ENCODE assay signal across 39 mouse cellular contexts in genomic region chr4:106524131-106524530, GRCm38 (mm10). TPM values are rescaled to one million over a fixed set of nuclear protein-coding genes. Genes with fewer than 3 reads are reported as not detected.
"Had no signal": no experiment of that assay in that cellular context is flagged by ENCODE, and none has a peak within 500 bp of the region (broad histone marks: within the 10 kb centered on the region; RNA-seq: fewer than 3 reads in every experiment).

No protein-coding gene starts in this region.

- H3K27me3 ChIP-seq: heart, embryonic 15.5 days; intestine, embryonic 15.5 days; kidney, embryonic 15.5 days; limb, embryonic 13.5 days; limb, embryonic 15.5 days; liver, embryonic 12.5 days had no signal

- H3K9me3 ChIP-seq: heart, embryonic 13.5 days; heart, embryonic 15.5 days; intestine, embryonic 15.5 days; kidney, embryonic 15.5 days; limb, embryonic 13.5 days; limb, embryonic 15.5 days; liver, embryonic 12.5 days had no signal

- DNase-seq: gastrocnemius, adult 2 months; gastrocnemius, postnatal 10 days; gastrocnemius, postnatal 25 days; heart, adult 11 months; heart, adult 2 months; heart, postnatal 14 days; heart, postnatal 36 days; kidney, adult 18-20 months; kidney, adult 9 months; kidney, postnatal 14 days; kidney, postnatal 36 days had no signal

- H3K9ac ChIP-seq: heart, embryonic 13.5 days; heart, embryonic 15.5 days; hindbrain, embryonic 14.5 days; intestine, embryonic 15.5 days; kidney, embryonic 15.5 days; limb, embryonic 13.5 days; limb, embryonic 15.5 days; liver, embryonic 12.5 days; liver, embryonic 14.5 days had no signal

- H3K4me2 ChIP-seq: heart, embryonic 11.5 days; heart, embryonic 13.5 days; heart, embryonic 15.5 days; hindbrain, embryonic 14.5 days; intestine, embryonic 15.5 days; kidney, embryonic 15.5 days; limb, embryonic 13.5 days; limb, embryonic 15.5 days; liver, embryonic 12.5 days had no signal

- ATAC-seq: hindbrain, embryonic 16.5 days; inflammation-experienced regulatory T-cells, adult 6 months; intestine, embryonic 15.5 days; intestine, postnatal 0 days; liver, embryonic 12.5 days had no signal

- H3K27ac ChIP-seq: gastrocnemius, adult 2 months; heart, adult 2 months; heart, embryonic 13.5 days; heart, embryonic 15.5 days; hindbrain, embryonic 14.5 days; intestine, embryonic 15.5 days; kidney, embryonic 15.5 days; kidney, postnatal 0 days; left cerebral cortex, adult 2 months; limb, embryonic 13.5 days; limb, embryonic 15.5 days; liver, embryonic 12.5 days; liver, embryonic 14.5 days had no signal

- H3K36me3 ChIP-seq: heart, embryonic 13.5 days; heart, embryonic 15.5 days; intestine, embryonic 15.5 days; kidney, embryonic 15.5 days; limb, embryonic 13.5 days; limb, embryonic 15.5 days; liver, embryonic 12.5 days had no signal

- H3K4me1 ChIP-seq: heart, embryonic 15.5 days; kidney, embryonic 15.5 days; limb, embryonic 13.5 days; limb, embryonic 15.5 days had no signal

- H3K4me3 ChIP-seq: gastrocnemius, adult 2 months; heart, adult 2 months; heart, embryonic 13.5 days; heart, embryonic 15.5 days; intestine, embryonic 15.5 days; kidney, embryonic 15.5 days; left cerebral cortex, adult 2 months; limb, embryonic 13.5 days; limb, embryonic 15.5 days; liver, embryonic 12.5 days had no signal

RNA-seq across cellular contexts. Expression of gene Bsnd, which starts 32.0 kb away (rescaled TPM):
- total RNA-seq: gastrocnemius, adult 2 months; gastrocnemius, postnatal 25 days; heart, adult 2 months; heart, postnatal 14 days; heart, postnatal 36 days; hematopoietic stem cell, adult 5-6 weeks; layer of hippocampus, adult 18-20 months; layer of hippocampus, adult 8-10 months; layer of hippocampus, postnatal 10 days; layer of hippocampus, postnatal 25 days; left cerebral cortex, adult 2 months; left cerebral cortex, postnatal 14 days; left cerebral cortex, postnatal 36 days; liver, adult 2 months had no signal
- polyA plus RNA-seq: heart, adult 2 months; heart, embryonic 11.5 days; heart, embryonic 13.5 days; heart, embryonic 15.5 days; heart, postnatal 0 days; hindbrain, embryonic 11.5 days; hindbrain, embryonic 14.5 days; hindbrain, embryonic 16.5 days; inflammation-experienced regulatory T-cells, adult 6 months; intestine, embryonic 15.5 days; intestine, postnatal 0 days; large intestine, adult 2 months; limb, embryonic 11.5 days; limb, embryonic 13.5 days; limb, embryonic 15.5 days; liver, adult 2 months; liver, embryonic 12.5 days; liver, embryonic 14.5 days; liver, embryonic 16.5 days had no signal
